Mouse (Mus musculus) heart, embryonic 15.5 days (tissue): ENCODE data around the gene Zfyve28. TPM values are rescaled to one million over a fixed set of nuclear protein-coding genes. Genes with fewer than 3 reads are reported as not detected.

Experiments used
- polyA plus RNA-seq: library from polyadenylated mRNA; unstranded; fragments of >200 nt; fragmentation: Nextera tagmentation; extraction: Ambion mirVana; gene quantifications from 2 replicates; pipeline ENCODE4 v1.2.1, GENCODE M21; 2015

Zfyve28 gene
- polyA plus RNA-seq, 1 experiment from 2014 or later: 0.23 TPM

Other genes starting within 250 kb of the Zfyve28 start
- 0.45 and 0.52 TPM in 2 replicates for gene Poln, start 119.0 kb downstream of the Zfyve28 start, polyA plus RNA-seq
- 21.2 and 22.1 TPM in 2 replicates for gene Haus3, start 118.9 kb downstream of the Zfyve28 start, polyA plus RNA-seq
- gene Mxd4, start 100.7 kb downstream of the Zfyve28 start, polyA plus RNA-seq: 22.3 and 28.6 TPM in 2 replicates
- gene Cfap99, start 151 bp upstream of the Zfyve28 start, polyA plus RNA-seq: 0.08 TPM in 1 of 2 replicates, not detected in the other
- 88.5 and 112 TPM in 2 replicates for gene Rnf4, start 47.8 kb upstream of the Zfyve28 start, polyA plus RNA-seq
- gene Fam193a, start 81.5 kb upstream of the Zfyve28 start, polyA plus RNA-seq: 7.7 and 8.5 TPM in 2 replicates
- 15.6 and 21.2 TPM in 2 replicates for gene Tnip2, start 225.5 kb upstream of the Zfyve28 start, polyA plus RNA-seq
- gene Sh3bp2, start 237.4 kb upstream of the Zfyve28 start, polyA plus RNA-seq: 3.8 and 6.4 TPM in 2 replicates